Mouse (Mus musculus) brown adipose tissue, adult 24 weeks (tissue): ENCODE results near the gene Spin2c. TPM values are rescaled to one million over a fixed set of nuclear protein-coding genes. Genes with fewer than 3 reads are reported as not detected.

ENCODE experiments used
- H3K27ac ChIP-seq: fragments of 200-500 bp; replicated peaks from 2 replicates; pipeline ENCODE4 v1.5.1; 2012; ENCODE audit warnings: low read depth, mild to moderate bottlenecking, low read length
- H3K4me1 ChIP-seq: fragments of 200-500 bp; 2 replicates; pipeline ENCODE4 v1.6.1; 2012; ENCODE audit warnings: low read length, mixed read lengths; ENCODE audit not compliant: control insufficient read depth, insufficient read depth, insufficient read length
- H3K4me3 ChIP-seq: fragments of 200-500 bp; 2 replicates; pipeline ENCODE4 v1.5.1; 2012; ENCODE audit warnings: low read depth, mild to moderate bottlenecking, low read length, moderate library complexity; ENCODE audit not compliant: insufficient read depth
- polyA plus RNA-seq: library from polyadenylated mRNA; stranded (reverse); fragments of >200 nt; gene quantifications from 2 replicates; pipeline ENCODE4 v1.2.4, GENCODE M21; 2012; ENCODE audit not compliant: missing spikeins, insufficient read depth, insufficient read length

Gene Spin2c
- polyA plus RNA-seq = not detected in 2 replicates

DNA sequence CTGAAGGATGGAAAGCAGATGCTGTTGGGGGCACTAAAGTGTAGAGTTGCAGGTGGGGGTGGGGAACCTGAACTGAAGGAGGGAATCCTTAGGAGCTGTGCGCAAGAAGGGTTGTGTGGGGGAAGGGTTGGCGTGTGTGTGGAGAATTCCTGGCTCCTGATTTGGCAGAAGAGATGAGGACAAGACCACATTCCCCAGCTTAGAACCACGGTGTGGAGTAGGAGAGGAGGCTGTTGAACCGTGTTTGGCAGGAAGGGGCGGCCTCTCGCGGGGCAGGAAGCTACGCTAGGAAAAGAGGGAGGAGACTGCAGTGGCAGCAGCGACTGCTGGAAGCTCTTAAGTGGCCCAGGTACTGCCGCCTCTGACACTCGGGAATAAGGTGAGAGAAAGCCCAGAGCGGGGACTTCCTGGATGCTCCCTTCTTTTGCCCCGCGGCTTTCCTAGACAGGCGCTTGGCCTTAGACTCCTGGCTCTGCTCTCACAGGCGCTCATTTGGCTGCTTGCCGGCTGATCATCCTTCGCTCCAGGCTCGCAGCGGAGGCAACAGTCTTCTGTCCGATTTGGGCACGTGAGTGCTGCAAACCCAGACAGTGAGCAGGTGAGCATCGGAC, at the start of gene Spin2c:
TSS of gene Spin2c (plus strand) at position 275 of the 611 bp plus-strand sequence.
- no peaks in the 10 kb centered on the region for H3K4me1 ChIP-seq
- peak within 1 kb of the TSS; percentile 59 for H3K4me3 ChIP-seq
- no peak within 1 kb of the TSS for H3K27ac ChIP-seq

DNA sequence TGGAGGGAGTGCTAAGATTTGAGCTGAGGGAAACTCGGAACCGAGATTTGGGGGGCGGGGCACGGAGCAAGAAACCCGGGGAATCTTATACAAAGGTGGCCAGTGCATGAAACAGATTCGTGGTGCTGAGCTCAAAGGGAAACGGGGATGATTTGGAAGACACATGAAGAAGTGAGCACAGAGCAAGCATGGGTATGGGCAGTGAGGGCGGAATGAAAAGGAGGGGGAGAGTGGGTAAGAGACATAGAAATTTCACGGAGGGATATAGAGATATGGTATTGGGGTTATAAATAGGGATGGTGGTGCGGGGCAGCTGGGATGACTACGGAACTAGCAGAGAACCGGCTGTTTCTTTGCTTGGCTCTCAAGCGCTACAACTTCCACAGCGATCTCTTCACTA, 581 bp downstream of the Spin2c start:
- Histone ChIP-seq H3K27ac (no peak overlapping the region), H3K4me3 (peak overlapping the region; percentile 59), H3K4me1 (no peaks in the 10 kb centered on the region)

Other genes with a start within 250 kb of the Spin2c start
- gene Kctd12b, start 135.8 kb upstream of the Spin2c start, polyA plus RNA-seq = 8.6 and 9.1 TPM in 2 replicates
- gene Nbdy, start 108.6 kb upstream of the Spin2c start, polyA plus RNA-seq = 20.5 and 21.5 TPM in 2 replicates
- gene Samt1, start 180.4 kb downstream of the Spin2c start, polyA plus RNA-seq = not detected in 2 replicates
- gene 4921511M17Rik, start 201.6 kb downstream of the Spin2c start, polyA plus RNA-seq = not detected in 2 replicates
- not detected in 2 replicates for gene Gm10057, start 222.8 kb downstream of the Spin2c start, polyA plus RNA-seq